Mouse (Mus musculus) MEL (cell line): ENCODE results near the gene As3mt. TPM values are rescaled to one million over a fixed set of nuclear protein-coding genes. Genes with fewer than 3 reads are reported as not detected.

Experiments
- DNase-seq: peaks from one replicate; pipeline ENCODE4 v3.0.0; 2011; ENCODE audit warnings: low read depth, low spot score
- H3K27ac ChIP-seq: 2 replicates; pipeline ENCODE4 v1.5.1; 2012; ENCODE audit warnings: low read depth, mild to moderate bottlenecking, control low read depth, low read length, moderate library complexity; ENCODE audit not compliant: control insufficient read depth
- H3K27me3 ChIP-seq, 2 experiments: fragments of 150-350 bp in 1 of 2; sonication (generic) in 1 of 2; 2 replicates each; pipeline ENCODE4 v1.6.1; 2012; ENCODE audit warnings: low read length in 2 of 2, mild to moderate bottlenecking in 2 of 2, improper control_type of control experiment in 1 of 2, moderate library complexity in 1 of 2; ENCODE audit not compliant: insufficient read depth in 2 of 2, control insufficient read depth in 1 of 2
- H3K36me3 ChIP-seq, 2 experiments: 2 replicates each; pipeline ENCODE4 v1.6.1; 2012 to 2014; ENCODE audit warnings: low read length in 2 of 2, improper control_type of control experiment in 1 of 2, inconsistent platforms in 1 of 2, mild to moderate bottlenecking in 1 of 2; ENCODE audit not compliant: insufficient read depth in 2 of 2, control insufficient read depth in 1 of 2
- H3K4me1 ChIP-seq, 2 experiments: fragments of 150-350 bp in 1 of 2; sonication (generic) in 1 of 2; 2 replicates each; pipeline ENCODE4 v1.6.1; 2012; ENCODE audit warnings: low read length in 2 of 2, improper control_type of control experiment in 1 of 2, mild to moderate bottlenecking in 1 of 2; ENCODE audit not compliant: insufficient read depth in 2 of 2, control insufficient read depth in 1 of 2
- H3K4me3 ChIP-seq, 2 experiments: fragments of 150-350 bp in 1 of 2; sonication (generic) in 1 of 2; 2 replicates each; pipeline ENCODE4 v1.5.1; 2012; ENCODE audit warnings: low read depth in 2 of 2, low read length in 2 of 2, mild to moderate bottlenecking in 2 of 2, moderate library complexity in 2 of 2, control low read depth in 1 of 2, improper control_type of control experiment in 1 of 2; ENCODE audit not compliant: control insufficient read depth in 1 of 2, insufficient read depth in 1 of 2
- H3K79me2 ChIP-seq: 2 replicates; pipeline ENCODE4 v1.6.1; 2012; ENCODE audit warnings: mild to moderate bottlenecking, low read length, moderate library complexity; ENCODE audit not compliant: control insufficient read depth, poor library complexity, insufficient read depth
- H3K9ac ChIP-seq: 2 replicates; pipeline ENCODE4 v1.6.1; 2012; ENCODE audit warnings: low read depth, mild to moderate bottlenecking, control low read depth, low read length, moderate library complexity; ENCODE audit not compliant: control insufficient read depth, poor library complexity, severe bottlenecking
- H3K9me3 ChIP-seq: fragments of 150-350 bp; sonication (generic); replicated peaks from 2 replicates; pipeline ENCODE4 v1.6.1; 2012; ENCODE audit warnings: mild to moderate bottlenecking, low read length, improper control_type of control experiment, moderate library complexity; ENCODE audit not compliant: insufficient read depth
- CTCF ChIP-seq, 3 experiments: IDR thresholded peaks in 2 of 3; conservative IDR thresholded peaks in 1 of 3; 2 replicates each; pipeline ENCODE4 v1.5.1; 2011 to 2012; ENCODE audit warnings: low read length in 3 of 3, low read depth in 2 of 3, mild to moderate bottlenecking in 2 of 3, improper control_type of control experiment in 1 of 3, inconsistent platforms in 1 of 3, mixed read lengths in 1 of 3, moderate library complexity in 1 of 3; ENCODE audit not compliant: control insufficient read depth in 1 of 3, insufficient read depth in 1 of 3, poor library complexity in 1 of 3, severe bottlenecking in 1 of 3
- E2F4 ChIP-seq: IDR thresholded peaks from 2 replicates; pipeline ENCODE4 v1.6.1; 2011; ENCODE audit warnings: low read depth, low read length, improper control_type of control experiment, borderline replicate concordance
- ELF1 ChIP-seq: IDR thresholded peaks from 2 replicates; pipeline ENCODE4 v1.6.1; 2014; ENCODE audit warnings: low read depth, mild to moderate bottlenecking, inconsistent platforms, low read length, improper control_type of control experiment, moderate library complexity
- EP300 ChIP-seq, 2 experiments: IDR thresholded peaks; 2 replicates each; pipeline ENCODE4 v1.6.1; 2011; ENCODE audit warnings: improper control_type of control experiment in 2 of 2, low read length in 2 of 2, low read depth in 1 of 2, mild to moderate bottlenecking in 1 of 2
- ETS1 ChIP-seq: IDR thresholded peaks from 2 replicates; pipeline ENCODE4 v1.6.1; 2012; ENCODE audit warnings: low read depth, mild to moderate bottlenecking, inconsistent platforms, low read length, improper control_type of control experiment, moderate library complexity
- HCFC1 ChIP-seq: IDR thresholded peaks from 2 replicates; pipeline ENCODE4 v1.6.1; 2012; ENCODE audit warnings: low read depth, mild to moderate bottlenecking, inconsistent platforms, low read length, improper control_type of control experiment, moderate library complexity
- JUND ChIP-seq: IDR thresholded peaks from 2 replicates; pipeline ENCODE4 v1.6.1; 2011; ENCODE audit warnings: low read depth, mild to moderate bottlenecking, improper control_type of control experiment, low read length
- MAX ChIP-seq: IDR thresholded peaks from 2 replicates; pipeline ENCODE4 v1.6.1; 2011; ENCODE audit warnings: low read length, improper control_type of control experiment
- MAZ ChIP-seq: IDR thresholded peaks from 2 replicates; pipeline ENCODE4 v1.6.1; 2012; ENCODE audit warnings: low read depth, mild to moderate bottlenecking, inconsistent platforms, low read length, improper control_type of control experiment
- MEF2A ChIP-seq: IDR thresholded peaks from 2 replicates; pipeline ENCODE4 v1.6.1; 2014; ENCODE audit warnings: low read depth, mild to moderate bottlenecking, inconsistent platforms, low read length, improper control_type of control experiment; ENCODE audit not compliant: poor library complexity, insufficient replicate concordance, severe bottlenecking; ENCODE audit errors: extremely low read depth
- MXI1 ChIP-seq: IDR thresholded peaks from 2 replicates; pipeline ENCODE4 v1.6.1; 2011; ENCODE audit warnings: mild to moderate bottlenecking, low read depth, low read length, improper control_type of control experiment
- MYC ChIP-seq: IDR thresholded peaks from 2 replicates; pipeline ENCODE4 v1.6.1; 2011; ENCODE audit warnings: low read depth, mild to moderate bottlenecking, low read length, improper control_type of control experiment, moderate library complexity
- NELFE ChIP-seq: IDR thresholded peaks from 2 replicates; pipeline ENCODE4 v1.6.1; 2011; ENCODE audit warnings: low read depth, low read length, improper control_type of control experiment
- NRF1 ChIP-seq: IDR thresholded peaks from 2 replicates; pipeline ENCODE4 v1.6.1; 2014; ENCODE audit warnings: low read depth, mild to moderate bottlenecking, inconsistent platforms, low read length, improper control_type of control experiment, moderate library complexity; ENCODE audit not compliant: poor library complexity, insufficient read depth, severe bottlenecking
- RCOR1 ChIP-seq: IDR thresholded peaks from 2 replicates; pipeline ENCODE4 v1.6.1; 2012; ENCODE audit warnings: low read depth, mild to moderate bottlenecking, inconsistent platforms, low read length, improper control_type of control experiment
- SIN3A ChIP-seq: IDR thresholded peaks from 2 replicates; pipeline ENCODE4 v1.6.1; 2012; ENCODE audit warnings: low read length, improper control_type of control experiment, inconsistent platforms
- TBP ChIP-seq: IDR thresholded peaks from 2 replicates; pipeline ENCODE4 v1.8.0; 2011; ENCODE audit warnings: low read depth, low read length, improper control_type of control experiment
- TCF12 ChIP-seq: IDR thresholded peaks from 2 replicates; pipeline ENCODE4 v1.6.1; 2014; ENCODE audit warnings: low read depth, mild to moderate bottlenecking, inconsistent platforms, low read length, improper control_type of control experiment, moderate library complexity
- UBTF ChIP-seq: IDR thresholded peaks from 2 replicates; pipeline ENCODE4 v1.6.1; 2012; ENCODE audit warnings: low read depth, mild to moderate bottlenecking, inconsistent platforms, low read length, improper control_type of control experiment, moderate library complexity, borderline replicate concordance; ENCODE audit not compliant: insufficient read depth
- ZNF384 ChIP-seq: IDR thresholded peaks from 2 replicates; pipeline ENCODE4 v1.6.1; 2012; ENCODE audit warnings: low read depth, mild to moderate bottlenecking, inconsistent platforms, low read length, improper control_type of control experiment
- polyA plus RNA-seq, 2 experiments: library from polyadenylated mRNA; stranded (reverse) in 1 of 2; unstranded in 1 of 2; fragments of >175 nt in 1 of 2; fragments of >200 nt in 1 of 2; gene quantifications; 2 replicates each; pipeline versions ENCODE4 v1.2.1 to v1.2.4; 2012; ENCODE audit warnings: low replicate concordance in 2 of 2, low read depth in 1 of 2; ENCODE audit not compliant: insufficient read length in 2 of 2, insufficient read depth in 1 of 2, missing spikeins in 1 of 2
- total RNA-seq: library from RNA; depleted of rRNA; stranded (reverse); fragments of 300-350 nt; gene quantifications from 2 replicates; pipeline ENCODE4 v1.2.3, GENCODE M21; 2012

Gene As3mt
- total and polyA plus RNA-seq, 3 experiments = 17.0 to 52.2 TPM; not detected in 1

DNA sequence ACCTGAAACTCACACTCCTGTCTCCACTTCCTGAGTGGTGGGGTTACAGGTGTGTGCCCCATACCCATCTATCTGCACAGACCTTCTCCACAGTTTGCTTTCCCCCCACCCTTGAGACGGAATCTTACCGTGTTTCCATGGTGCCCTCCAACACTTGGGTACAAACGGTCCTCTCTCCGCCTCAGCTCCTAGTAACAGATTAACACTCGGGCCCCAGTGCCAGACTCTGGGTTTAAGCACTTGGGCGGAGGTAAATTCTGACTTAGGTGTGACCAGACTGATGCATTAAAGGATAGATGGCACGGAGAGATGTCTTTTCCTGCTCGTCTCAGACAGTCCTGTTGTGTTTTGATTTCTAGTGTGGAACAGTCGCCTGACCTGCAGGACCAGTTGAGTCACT, 6.1 kb upstream of the As3mt start:
- Histone ChIP-seq H3K79me2 (no peaks in the 10 kb centered on the region; the same call in 1 of the 2 replicates), H3K9me3 (no peaks in the 10 kb centered on the region), H3K27me3 (no peaks in the 10 kb centered on the region), H3K4me1 (peaks cover 9 to 33% of the 10 kb centered on the region in 2 experiments), H3K36me3 (peaks cover 0 to 17% of the 10 kb centered on the region in 2 experiments; a peak in 2 of 4 replicates), H3K27ac (no peak overlapping the region), H3K4me3 (no peak overlapping the region), H3K9ac (no peak overlapping the region)
- no peak for DNase-seq
- no peak for TF ChIP-seq NRF1
- no peak for TF ChIP-seq ETS1
- no peak for TF ChIP-seq HCFC1
- TF ChIP-seq UBTF = no peak

- peak; percentile 89 for DNase-seq
- TF ChIP-seq EP300 (IDR thresholded peaks at IDR 0.05; ENCODE audit: low read depth in 1 of 2, low read length in 2 of 2) = peak; percentile 36 to 43; a peak in 2 of 4 replicates
- TF ChIP-seq TBP = peak; percentile 75
- TF ChIP-seq MXI1 = peak; percentile 43
- TF ChIP-seq ELF1 = no peak
- TF ChIP-seq SIN3A = peak; percentile 48; the same call in 1 of the 2 replicates
- TF ChIP-seq ETS1 = peak; percentile 20; the same call in 1 of the 2 replicates
- TF ChIP-seq MYC = 0 out of 2 replicates have a peak, but pooled peaks have one; percentile 50
- peak; percentile 70; the same call in 1 of the 2 replicates for TF ChIP-seq RCOR1
- peak; percentile 21; the same call in 1 of the 2 replicates for TF ChIP-seq HCFC1
- TF ChIP-seq ZNF384 = peak; percentile 56; the same call in 1 of the 2 replicates
- no peak for TF ChIP-seq CTCF (IDR thresholded peaks at IDR 0.05 in 2 of 3, conservative IDR thresholded peaks at IDR 0.05 in 1 of 3; ENCODE audit: control insufficient read depth in 1 of 3, insufficient read depth in 1 of 3, low read depth in 2 of 3, low read length in 3 of 3, poor library complexity in 1 of 3, severe bottlenecking in 1 of 3)
- no peak for TF ChIP-seq NRF1
- peak; percentile 43 for TF ChIP-seq MAX
- TF ChIP-seq MEF2A = no peak
- no peak for TF ChIP-seq JUND
- 0 out of 2 replicates have a peak, but pooled peaks have one; percentile 10 for TF ChIP-seq MAZ
- peak; percentile 44 for TF ChIP-seq TCF12
- TF ChIP-seq NELFE = no peak
- no peak for TF ChIP-seq E2F4
- Histone ChIP-seq H3K9me3 (no peaks in the 10 kb centered on the region), H3K27me3 (no peaks in the 10 kb centered on the region), H3K79me2 (no peaks in the 10 kb centered on the region), H3K4me3 (no peak overlapping the region), H3K27ac (peak overlapping the region; percentile 8), H3K9ac (no peak overlapping the region), H3K36me3 (peaks cover 0 to 39% of the 10 kb centered on the region in 2 experiments; a peak in 2 of 4 replicates), H3K4me1 (peaks cover 19 to 51% of the 10 kb centered on the region in 2 experiments)
Measured at GRCm38 (mm10) chr19:46705779-46706495, 1.3 kb upstream of the As3mt start.
